Mouse (Mus musculus): ENCODE measurements at regions not wholly inside any gene's neighbourhood (a gene's known extent, or its start where the extent isn't known, plus 50 kb on each side); places are given as distances from the start of the nearest gene placed in this dataset.

- H3K4me1 ChIP-seq (replicated peaks), result peaks cover 39% of the 10 kb centered on the region
- peak; percentile 67; the same call in 1 of the 2 replicates for ATAC-seq (ENCODE audit: low FRiP score, low read depth)
- H3K4me2 ChIP-seq, result no peak overlapping the region
- WGBS, result 39% methylated on average over 11 of the region's 11 CpGs
- no peaks in the 10 kb centered on the region for H3K9me3 ChIP-seq
- no peak overlapping the region for H3K27ac ChIP-seq (replicated peaks)
- H3K4me3 ChIP-seq, result no peak overlapping the region
- H3K27me3 ChIP-seq, result no peaks in the 10 kb centered on the region
- H3K9ac ChIP-seq, result no peak overlapping the region
- H3K36me3 ChIP-seq, result no peaks in the 10 kb centered on the region
Measured at GRCm38 (mm10) chr4:106103750-106104635, 212.0 kb upstream of the Usp24 start.

- Histone ChIP-seq H3K4me3 (no peak overlapping the region), H3K4me2 (no peak overlapping the region)
Measured at GRCm38 (mm10) chr4:106112981-106113380, 203.0 kb upstream of the Usp24 start.

GRCm38 (mm10) chr4:106113747-106114146 lies 202.3 kb upstream of the Usp24 start:
- ATAC-seq (ENCODE audit: low FRiP score, low read depth), result no peak
- no peak overlapping the region for H3K9ac ChIP-seq
- no peaks in the 10 kb centered on the region for H3K9me3 ChIP-seq
- no peaks in the 10 kb centered on the region for H3K36me3 ChIP-seq
- no peaks in the 10 kb centered on the region for H3K27me3 ChIP-seq
- no peak overlapping the region for H3K4me3 ChIP-seq
- no peaks in the 10 kb centered on the region for H3K4me1 ChIP-seq (replicated peaks)
- no peak overlapping the region for H3K27ac ChIP-seq (replicated peaks)
- no peak overlapping the region for H3K4me2 ChIP-seq

More at GRCm38 (mm10) chr4:106112981-106113380, 203.0 kb upstream of the Usp24 start:
- Histone ChIP-seq H3K36me3 (no peaks in the 10 kb centered on the region), H3K9me3 (no peaks in the 10 kb centered on the region), H3K27me3 (no peaks in the 10 kb centered on the region), H3K9ac (no peak overlapping the region), H3K27ac (replicated peaks) (no peak overlapping the region), H3K4me1 (replicated peaks) (no peaks in the 10 kb centered on the region)
- no peak for ATAC-seq (ENCODE audit: low FRiP score, low read depth)

- no peaks in the 10 kb centered on the region for H3K36me3 ChIP-seq
- H3K4me3 ChIP-seq, result no peak overlapping the region
- no peak overlapping the region for H3K4me2 ChIP-seq
- no peak overlapping the region for H3K27ac ChIP-seq (replicated peaks)
- no peak for ATAC-seq (ENCODE audit: low FRiP score, low read depth)
- no peak overlapping the region for H3K9ac ChIP-seq
- no peaks in the 10 kb centered on the region for H3K9me3 ChIP-seq
- no peaks in the 10 kb centered on the region for H3K27me3 ChIP-seq
- H3K4me1 ChIP-seq (replicated peaks), result no peaks in the 10 kb centered on the region
- WGBS, result 76% methylated on average over 7 of the region's 7 CpGs
Measured at GRCm38 (mm10) chr4:106116611-106117010, 199.4 kb upstream of the Usp24 start.

- 84% methylated on average over 1 of the region's 1 CpGs for WGBS
- no peak for ATAC-seq (ENCODE audit: low FRiP score, low read depth)
- no peak overlapping the region for H3K9ac ChIP-seq
- no peak overlapping the region for H3K4me3 ChIP-seq
- H3K27ac ChIP-seq (replicated peaks), result no peak overlapping the region
- H3K36me3 ChIP-seq, result no peaks in the 10 kb centered on the region
- no peaks in the 10 kb centered on the region for H3K9me3 ChIP-seq
- no peaks in the 10 kb centered on the region for H3K27me3 ChIP-seq
- no peak overlapping the region for H3K4me2 ChIP-seq
- no peaks in the 10 kb centered on the region for H3K4me1 ChIP-seq (replicated peaks)
Measured at GRCm38 (mm10) chr4:106121306-106121705, 194.7 kb upstream of the Usp24 start.

GRCm38 (mm10) chr4:106123038-106123654 lies 192.9 kb upstream of the Usp24 start:
- Histone ChIP-seq H3K4me1 (replicated peaks) (no peaks in the 10 kb centered on the region), H3K27ac (replicated peaks) (no peak overlapping the region), H3K36me3 (no peaks in the 10 kb centered on the region), H3K9me3 (no peaks in the 10 kb centered on the region), H3K4me2 (no peak overlapping the region), H3K27me3 (no peaks in the 10 kb centered on the region), H3K9ac (no peak overlapping the region), H3K4me3 (no peak overlapping the region)
- no peak for ATAC-seq (ENCODE audit: low FRiP score, low read depth)
- 88% methylated on average over 8 of the region's 8 CpGs for WGBS

- WGBS, result 41% methylated on average over 5 of the region's 5 CpGs
- no peaks in the 10 kb centered on the region for H3K4me1 ChIP-seq (replicated peaks)
- no peak overlapping the region for H3K4me2 ChIP-seq
- H3K36me3 ChIP-seq, result no peaks in the 10 kb centered on the region
- ATAC-seq (ENCODE audit: low FRiP score, low read depth), result no peak
- H3K27ac ChIP-seq (replicated peaks), result no peak overlapping the region
- H3K4me3 ChIP-seq, result no peak overlapping the region
- no peak overlapping the region for H3K9ac ChIP-seq
- H3K27me3 ChIP-seq, result no peaks in the 10 kb centered on the region
- no peaks in the 10 kb centered on the region for H3K9me3 ChIP-seq
Measured at GRCm38 (mm10) chr4:106127199-106127598, 188.8 kb upstream of the Usp24 start.

- no peaks in the 10 kb centered on the region for H3K4me1 ChIP-seq (replicated peaks)
- WGBS, result 57% methylated on average over 7 of the region's 7 CpGs
- no peak overlapping the region for H3K4me2 ChIP-seq
- ATAC-seq (ENCODE audit: low FRiP score, low read depth), result no peak
- H3K9me3 ChIP-seq, result no peaks in the 10 kb centered on the region
- no peak overlapping the region for H3K9ac ChIP-seq
- no peak overlapping the region for H3K27ac ChIP-seq (replicated peaks)
- H3K36me3 ChIP-seq, result no peaks in the 10 kb centered on the region
- H3K27me3 ChIP-seq, result no peaks in the 10 kb centered on the region
- H3K4me3 ChIP-seq, result no peak overlapping the region
Measured at GRCm38 (mm10) chr4:106127641-106128040, 188.4 kb upstream of the Usp24 start.

- ATAC-seq (ENCODE audit: low FRiP score, low read depth), result no peak
- 84% methylated on average over 7 of the region's 7 CpGs for WGBS
Measured at GRCm38 (mm10) chr4:106129327-106129726, 186.7 kb upstream of the Usp24 start.

GRCm38 (mm10) chr4:106129803-106130202 lies 186.2 kb upstream of the Usp24 start:
- Histone ChIP-seq H3K4me1 (replicated peaks) (no peaks in the 10 kb centered on the region), H3K36me3 (no peaks in the 10 kb centered on the region), H3K4me3 (no peak overlapping the region), H3K4me2 (no peak overlapping the region), H3K9me3 (no peaks in the 10 kb centered on the region), H3K27me3 (no peaks in the 10 kb centered on the region), H3K9ac (no peak overlapping the region), H3K27ac (replicated peaks) (no peak overlapping the region)
- no peak for ATAC-seq (ENCODE audit: low FRiP score, low read depth)
- 94% methylated on average over 2 of the region's 2 CpGs for WGBS

More at GRCm38 (mm10) chr4:106129327-106129726, 186.7 kb upstream of the Usp24 start:
- H3K9me3 ChIP-seq, result no peaks in the 10 kb centered on the region
- H3K9ac ChIP-seq, result no peak overlapping the region
- H3K27ac ChIP-seq (replicated peaks), result no peak overlapping the region
- no peaks in the 10 kb centered on the region for H3K36me3 ChIP-seq
- H3K4me2 ChIP-seq, result no peak overlapping the region
- H3K4me3 ChIP-seq, result no peak overlapping the region
- no peaks in the 10 kb centered on the region for H3K27me3 ChIP-seq
- H3K4me1 ChIP-seq (replicated peaks), result no peaks in the 10 kb centered on the region

- Histone ChIP-seq H3K4me1 (replicated peaks) (no peaks in the 10 kb centered on the region), H3K9ac (no peak overlapping the region), H3K27me3 (no peaks in the 10 kb centered on the region), H3K4me3 (no peak overlapping the region), H3K4me2 (no peak overlapping the region), H3K27ac (replicated peaks) (no peak overlapping the region), H3K36me3 (no peaks in the 10 kb centered on the region), H3K9me3 (no peaks in the 10 kb centered on the region)
- ATAC-seq (ENCODE audit: low FRiP score, low read depth), result no peak
- 62% methylated on average over 10 of the region's 10 CpGs for WGBS
Measured at GRCm38 (mm10) chr4:106133746-106134730, 182.0 kb upstream of the Usp24 start.

GRCm38 (mm10) chr4:106142741-106143140 lies 173.3 kb upstream of the Usp24 start:
- Histone ChIP-seq H3K36me3 (no peaks in the 10 kb centered on the region), H3K27me3 (no peaks in the 10 kb centered on the region), H3K9me3 (no peaks in the 10 kb centered on the region), H3K9ac (no peak overlapping the region), H3K4me2 (no peak overlapping the region), H3K27ac (replicated peaks) (no peak overlapping the region), H3K4me3 (no peak overlapping the region), H3K4me1 (replicated peaks) (no peaks in the 10 kb centered on the region)
- no peak for ATAC-seq (ENCODE audit: low FRiP score, low read depth)
- 91% methylated on average over 4 of the region's 4 CpGs for WGBS
